Mouse (Mus musculus) lung, adult 2 months (tissue): ENCODE measurements at regions not wholly inside any gene's neighbourhood (a gene's known extent, or its start where the extent isn't known, plus 50 kb on each side); places are given as distances from the start of the nearest gene placed in this dataset.

ENCODE experiments used
- CTCF ChIP-seq: fragments of 200-500 bp; IDR thresholded peaks from 2 replicates; pipeline ENCODE4 v1.5.1; 2011; ENCODE audit warnings: mild to moderate bottlenecking, low read length, control low read depth; ENCODE audit not compliant: insufficient read depth
- POLR2A ChIP-seq: fragments of 200-500 bp; IDR thresholded peaks from 2 replicates; pipeline ENCODE4 v1.6.1; 2011; ENCODE audit warnings: low read depth, mild to moderate bottlenecking, control low read depth, low read length, borderline replicate concordance; ENCODE audit errors: extremely low read depth

GRCm38 (mm10) chr6:109233426-109233825, 405.0 kb downstream of the Edem1 start:
- TF ChIP-seq CTCF (no peak), POLR2A (no peak)
